Mouse (Mus musculus) testis, adult 2 months (tissue): ENCODE data around the gene Tbl2.

Experiments
- CTCF ChIP-seq: fragments of 200-500 bp; IDR thresholded peaks from 2 replicates; pipeline ENCODE4 v1.5.1; 2012; ENCODE audit warnings: low read depth, mild to moderate bottlenecking, inconsistent platforms, low read length, moderate library complexity; ENCODE audit not compliant: control insufficient read depth, insufficient read depth, insufficient replicate concordance
- POLR2A ChIP-seq: fragments of 200-500 bp; IDR thresholded peaks from 2 replicates; pipeline ENCODE4 v1.6.1; 2012; ENCODE audit warnings: low read depth, mild to moderate bottlenecking, inconsistent platforms, low read length, moderate library complexity; ENCODE audit not compliant: control insufficient read depth

DNA sequence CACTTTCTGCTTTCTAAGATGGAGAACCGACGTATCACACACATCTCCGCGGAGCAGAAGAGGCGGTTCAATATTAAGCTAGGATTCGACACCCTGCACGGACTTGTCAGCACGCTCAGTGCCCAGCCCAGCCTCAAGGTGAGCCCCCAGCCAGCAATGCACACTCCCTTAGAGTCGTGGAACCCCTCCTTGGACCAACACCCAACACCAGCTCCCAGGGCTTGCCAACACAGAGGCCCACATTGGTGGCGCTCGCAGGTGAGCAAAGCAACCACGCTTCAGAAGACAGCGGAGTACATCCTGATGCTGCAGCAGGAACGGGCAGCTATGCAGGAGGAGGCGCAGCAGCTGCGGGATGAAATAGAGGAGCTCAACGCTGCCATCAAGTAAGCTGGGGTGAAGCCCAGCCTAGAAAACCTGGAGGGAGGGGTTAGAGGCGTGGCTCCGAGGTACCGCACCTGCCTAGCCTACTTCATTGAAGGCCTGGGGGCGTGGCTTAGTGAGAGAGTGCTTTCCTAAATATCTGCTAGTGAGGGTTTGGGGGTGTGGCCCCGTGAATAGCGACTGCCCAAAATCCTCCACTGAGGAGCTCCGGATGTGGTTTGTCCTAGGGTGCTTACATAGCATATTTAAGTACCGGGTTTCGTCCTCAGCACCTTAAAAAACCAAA is 15.6 kb upstream of the Tbl2 start:
- TF ChIP-seq CTCF (no peak), POLR2A (no peak)
